Mouse (Mus musculus) stomach, postnatal 0 days (tissue): ENCODE results near the gene Mocs1. TPM values are rescaled to one million over a fixed set of nuclear protein-coding genes. Genes with fewer than 3 reads are reported as not detected.

Source experiments
- ATAC-seq: fragments of 200-750 bp; cut with Nextera tagmentation; 2 replicates; pipeline ENCODE4 v1.8.0; 2017; ENCODE audit not compliant: low FRiP score, low TSS enrichment
- DNase-seq: peaks from one replicate; pipeline ENCODE4 v3.0.0-alpha.2; 2016; ENCODE audit warnings: low spot score
- H3K27ac ChIP-seq: fragments of 300-500 bp; sonication (generic); replicated peaks from 2 replicates; pipeline ENCODE4 v1.5.1; 2014; ENCODE audit warnings: mild to moderate bottlenecking, control low read depth
- H3K27me3 ChIP-seq: fragments of 300-500 bp; sonication (generic); 2 replicates; pipeline ENCODE4 v1.6.1; 2014; ENCODE audit warnings: low read length; ENCODE audit not compliant: control insufficient read depth, insufficient read depth
- H3K36me3 ChIP-seq: fragments of 300-500 bp; sonication (generic); 2 replicates; pipeline ENCODE4 v1.6.1; 2014; ENCODE audit warnings: low read length, mixed read lengths; ENCODE audit not compliant: control insufficient read depth, insufficient read depth
- H3K4me1 ChIP-seq: fragments of 300-500 bp; sonication (generic); replicated peaks from 2 replicates; pipeline ENCODE4 v1.6.1; 2014; ENCODE audit warnings: antibody characterized with exemption; ENCODE audit not compliant: control insufficient read depth, insufficient read depth
- H3K4me2 ChIP-seq: fragments of 300-500 bp; sonication (generic); replicated peaks from 2 replicates; pipeline ENCODE4 v1.6.1; 2014; ENCODE audit warnings: low read depth, mild to moderate bottlenecking, control low read depth, moderate library complexity
- H3K4me3 ChIP-seq: fragments of 300-500 bp; sonication (generic); 2 replicates; pipeline ENCODE4 v1.5.1; 2014; ENCODE audit warnings: low read depth, low read length, control low read depth
- H3K9ac ChIP-seq: fragments of 300-500 bp; sonication (generic); 2 replicates; pipeline ENCODE4 v1.6.1; 2014; ENCODE audit warnings: mild to moderate bottlenecking, low read length, control low read depth, mixed read lengths
- H3K9me3 ChIP-seq: fragments of 300-500 bp; sonication (generic); 2 replicates; pipeline ENCODE4 v1.6.1; 2016; ENCODE audit warnings: low read length; ENCODE audit not compliant: control insufficient read depth
- CTCF ChIP-seq: IDR thresholded peaks from 2 replicates; pipeline ENCODE4 v1.5.1; 2016; ENCODE audit warnings: antibody characterized with exemption, low read depth, mild to moderate bottlenecking, moderate library complexity
- EP300 ChIP-seq: optimal IDR thresholded peaks from 2 replicates; pipeline ENCODE3; 2016; ENCODE audit warnings: antibody characterized with exemption
- WGBS: fragments of 180-500 bp; shearing (Covaris S2); extraction: QIAGEN DNeasy Blood & Tissue Kit; methylation state at CpG from one replicate; pipeline ENCODE4 v1.1.7; 2014; 5-methylcytosine and 5-hydroxymethylcytosine counted together
- polyA plus RNA-seq: library from polyadenylated mRNA; unstranded; fragments of >200 nt; fragmentation: Nextera tagmentation; extraction: Ambion mirVana; gene quantifications from 2 replicates; pipeline ENCODE4 v1.2.1, GENCODE M21; 2015

The Mocs1 gene
- polyA plus RNA-seq, 1 experiment from 2014 or later: 5.0 TPM

DNA sequence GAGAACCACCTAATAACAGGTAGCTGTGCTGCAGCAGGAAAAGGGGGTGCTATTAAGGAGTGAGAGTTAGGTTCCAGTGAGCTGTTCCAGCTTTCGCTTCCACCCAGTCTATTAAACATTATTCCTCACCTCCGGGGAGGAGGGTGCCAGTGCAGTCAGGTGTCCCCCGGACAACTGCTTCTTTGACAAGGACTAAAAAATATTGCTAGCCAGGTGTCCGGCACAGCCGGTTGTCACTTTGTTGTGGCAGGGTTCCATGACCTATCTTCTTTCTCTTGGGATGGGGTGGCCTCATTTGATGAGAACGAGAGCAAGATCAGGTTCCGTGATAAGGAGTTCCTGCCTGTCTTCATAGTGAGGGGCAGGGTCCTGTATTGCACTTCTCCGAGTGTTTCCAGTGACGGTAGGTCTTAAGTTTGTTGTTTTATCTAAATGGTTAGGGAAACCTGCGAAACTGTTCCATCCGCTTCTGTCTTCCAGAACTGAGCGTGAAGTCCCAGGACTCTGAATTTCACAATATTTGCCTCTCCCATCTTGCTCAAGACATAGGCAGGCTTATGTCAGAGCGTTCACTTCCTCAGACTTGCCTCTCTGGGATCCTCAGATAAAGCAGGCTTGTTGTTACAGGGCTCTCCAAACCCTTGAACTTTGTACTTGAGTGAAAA lies 721 bp downstream of the Mocs1 start:
- Histone ChIP-seq H3K4me3 (peak overlapping the region; percentile 75), H3K27ac (peak overlapping the region; percentile 90), H3K9me3 (no peaks in the 10 kb centered on the region), H3K27me3 (no peaks in the 10 kb centered on the region), H3K36me3 (peaks cover 3% of the 10 kb centered on the region; the same call in 1 of the 2 replicates), H3K4me1 (peaks cover 9% of the 10 kb centered on the region; the same call in 1 of the 2 replicates), H3K9ac (peak overlapping the region; percentile 88), H3K4me2 (peak overlapping the region; percentile 83)
- peak; percentile 53 for ATAC-seq
- 17% methylated on average over 13 of the region's 13 CpGs for WGBS
- TF ChIP-seq CTCF: no peak
- TF ChIP-seq EP300: no peak
- no peak for DNase-seq

- no peak for ATAC-seq
- TF ChIP-seq EP300 (no peak), CTCF (no peak)
- Histone ChIP-seq H3K27ac (0 out of 2 replicates have a peak overlapping the region, but pooled peaks have one; percentile 90), H3K4me1 (peaks cover 9% of the 10 kb centered on the region; the same call in 1 of the 2 replicates), H3K9ac (peak overlapping the region; percentile 88; the same call in 1 of the 2 replicates), H3K4me3 (peak overlapping the region; percentile 75; the same call in 1 of the 2 replicates), H3K9me3 (no peaks in the 10 kb centered on the region), H3K4me2 (peak overlapping the region; percentile 83), H3K27me3 (no peaks in the 10 kb centered on the region), H3K36me3 (peaks cover 3% of the 10 kb centered on the region; the same call in 1 of the 2 replicates)
- WGBS: 67% methylated on average over 6 of the region's 6 CpGs
- DNase-seq: no peak
These were observed 1.4 kb downstream of the Mocs1 start for GRCm38 (mm10) chr17:49429471-49430129.

- Histone ChIP-seq H3K9ac (peak overlapping the region; percentile 27; the same call in 1 of the 2 replicates), H3K27ac (peak overlapping the region; percentile 13; the same call in 1 of the 2 replicates), H3K4me3 (peak overlapping the region; percentile 75; the same call in 1 of the 2 replicates), H3K9me3 (no peaks in the 10 kb centered on the region), H3K4me2 (peak overlapping the region; percentile 83), H3K36me3 (peaks cover 5% of the 10 kb centered on the region), H3K27me3 (no peaks in the 10 kb centered on the region), H3K4me1 (peaks cover 9% of the 10 kb centered on the region; the same call in 1 of the 2 replicates)
- WGBS: 67% methylated on average over 6 of the region's 6 CpGs
- ATAC-seq (no peak), DNase-seq (peak; percentile 12)
- TF ChIP-seq CTCF: no peak
- no peak for TF ChIP-seq EP300
These were observed 2.0 kb downstream of the Mocs1 start for GRCm38 (mm10) chr17:49430136-49430535.

- peaks cover 12% of the 10 kb centered on the region for H3K36me3 ChIP-seq
- WGBS: 80% methylated on average over 6 of the region's 6 CpGs
- TF ChIP-seq CTCF (no peak), EP300 (no peak)
These were observed 3.0 kb downstream of the Mocs1 start for GRCm38 (mm10) chr17:49431176-49431575.

GRCm38 (mm10) chr17:49432071-49432711 lies 4.0 kb downstream of the Mocs1 start:
- Histone ChIP-seq H3K4me2 (no peak overlapping the region), H3K36me3 (peaks cover 15% of the 10 kb centered on the region), H3K4me1 (peaks cover 9% of the 10 kb centered on the region; the same call in 1 of the 2 replicates), H3K27me3 (no peaks in the 10 kb centered on the region), H3K4me3 (no peak overlapping the region), H3K27ac (peak overlapping the region; percentile 53), H3K9ac (no peak overlapping the region), H3K9me3 (no peaks in the 10 kb centered on the region)
- DNase-seq (peak; percentile 76), ATAC-seq (peak; percentile 56)
- TF ChIP-seq CTCF: no peak
- peak; percentile 24 for TF ChIP-seq EP300
- WGBS: 25% methylated on average over 4 of the region's 4 CpGs

More at GRCm38 (mm10) chr17:49431176-49431575, 3.0 kb downstream of the Mocs1 start:
- Histone ChIP-seq H3K27me3 (no peaks in the 10 kb centered on the region), H3K4me2 (no peak overlapping the region), H3K27ac (no peak overlapping the region), H3K9me3 (no peaks in the 10 kb centered on the region), H3K4me1 (peaks cover 9% of the 10 kb centered on the region; the same call in 1 of the 2 replicates), H3K9ac (no peak overlapping the region), H3K4me3 (no peak overlapping the region)
- DNase-seq (no peak), ATAC-seq (no peak)
